Mouse (Mus musculus) ES-CJ7 (cell line): Measurements from ENCODE around the gene Lpin2.

Source experiments
- DNase-seq: peaks from one replicate; pipeline ENCODE4 v3.0.0; 2011; ENCODE audit warnings: low read depth, low spot score

Gene Lpin2

DNA sequence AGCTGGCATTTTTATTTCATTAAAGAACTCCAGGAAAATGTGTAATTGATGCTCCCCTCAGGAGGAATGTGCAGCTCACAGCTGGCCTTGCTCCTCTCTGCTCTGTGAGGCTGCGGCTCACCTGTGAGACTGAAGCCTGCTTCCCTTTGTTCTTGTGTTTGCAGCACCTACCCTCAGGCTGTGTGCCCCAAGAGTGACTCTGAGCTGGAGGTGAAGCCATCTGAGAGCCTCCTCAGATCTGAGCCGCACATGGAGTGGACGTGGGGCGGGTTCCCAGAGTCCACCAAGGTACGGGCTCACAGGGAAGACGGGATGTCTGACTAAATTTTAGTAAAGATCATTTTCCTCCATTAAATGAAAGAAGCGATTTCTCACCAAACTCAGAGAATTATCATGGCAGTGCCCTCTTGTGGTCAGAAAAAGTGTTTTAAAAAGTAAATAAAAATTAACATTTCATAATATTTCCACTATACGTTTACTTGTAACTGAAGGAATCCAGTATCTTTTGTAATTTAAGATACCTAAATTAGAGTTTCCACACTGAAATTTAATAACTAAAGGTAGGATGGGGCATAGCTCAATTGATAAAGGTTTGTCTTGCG lies 47.8 kb downstream of the Lpin2 start:
- no peak for DNase-seq

GRCm38 (mm10) chr17:71231998-71232397 lies 49.6 kb downstream of the Lpin2 start:
- no peak for DNase-seq

- no peak for DNase-seq
Measured at GRCm38 (mm10) chr17:71233210-71233609, 50.9 kb downstream of the Lpin2 start.

DNA sequence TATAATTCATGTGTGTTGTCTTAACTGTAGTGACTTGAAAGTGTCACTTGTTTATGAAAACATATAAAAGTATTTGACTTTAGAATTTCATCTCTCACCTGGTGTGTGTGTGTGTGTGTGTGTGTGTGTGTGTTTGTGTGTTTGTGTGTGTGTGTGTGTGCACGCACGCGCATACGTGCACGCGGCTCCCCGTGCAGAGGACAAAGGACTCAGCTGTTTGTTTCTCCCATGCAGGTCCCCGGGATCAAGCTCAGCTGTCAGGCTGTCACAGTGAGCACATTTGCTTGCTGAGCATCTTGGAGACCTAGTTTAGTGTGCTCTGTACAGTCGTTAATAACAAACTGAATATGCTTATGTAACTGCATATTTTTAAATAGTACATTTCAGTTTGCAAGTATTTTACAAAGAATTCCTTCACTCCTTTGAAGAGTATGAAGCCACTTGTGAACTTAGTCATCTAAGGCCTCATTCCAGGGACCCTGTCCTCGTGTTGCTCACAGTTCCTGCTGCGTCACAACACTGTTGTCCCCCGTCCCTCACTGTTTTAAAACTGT lies 51.8 kb downstream of the Lpin2 start:
- DNase-seq = no peak

- DNase-seq = no peak
Measured at GRCm38 (mm10) chr17:71235229-71235958, 53.0 kb downstream of the Lpin2 start.

GRCm38 (mm10) chr17:71238494-71238893 lies 56.1 kb downstream of the Lpin2 start:
- DNase-seq = no peak

DNA sequence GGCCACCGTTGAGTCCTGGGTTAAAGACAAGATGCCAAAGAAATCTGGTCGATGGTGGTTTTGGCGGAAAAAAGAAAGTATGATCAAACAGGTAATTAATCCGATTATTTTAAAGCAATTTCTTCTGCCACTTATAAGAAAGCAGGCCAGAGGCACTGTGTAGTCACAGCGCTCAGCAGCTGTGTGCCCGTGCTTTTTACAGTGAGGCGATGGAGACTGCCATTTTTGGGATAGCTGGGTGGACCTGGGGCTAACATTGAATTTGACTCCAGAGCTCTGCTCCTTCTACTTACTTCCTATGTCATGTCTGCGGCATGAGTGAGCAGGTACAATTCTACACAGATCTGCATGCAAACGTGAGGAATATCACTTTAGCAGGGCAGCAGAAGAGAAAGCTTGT lies 58.5 kb downstream of the Lpin2 start:
- no peak for DNase-seq

DNA sequence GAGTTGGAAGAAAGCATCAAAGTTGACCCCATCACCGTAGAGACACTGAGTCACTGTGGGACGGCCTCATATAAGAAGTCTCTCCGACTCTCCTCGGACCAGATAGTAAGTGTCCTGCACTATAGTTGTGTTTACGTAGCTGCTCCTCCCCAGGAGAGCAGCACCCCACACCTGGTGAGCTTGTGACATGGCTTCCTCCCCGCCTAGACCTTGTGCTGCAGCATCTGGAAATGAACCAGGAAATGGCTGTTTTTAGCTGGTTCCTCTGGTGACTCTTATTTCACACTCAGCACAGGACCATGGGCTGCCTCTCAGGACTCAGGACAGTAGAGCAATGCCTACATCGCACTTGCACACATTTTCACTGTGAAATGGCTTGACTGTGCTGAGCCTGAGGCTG lies 60.3 kb downstream of the Lpin2 start:
- no peak for DNase-seq

DNA sequence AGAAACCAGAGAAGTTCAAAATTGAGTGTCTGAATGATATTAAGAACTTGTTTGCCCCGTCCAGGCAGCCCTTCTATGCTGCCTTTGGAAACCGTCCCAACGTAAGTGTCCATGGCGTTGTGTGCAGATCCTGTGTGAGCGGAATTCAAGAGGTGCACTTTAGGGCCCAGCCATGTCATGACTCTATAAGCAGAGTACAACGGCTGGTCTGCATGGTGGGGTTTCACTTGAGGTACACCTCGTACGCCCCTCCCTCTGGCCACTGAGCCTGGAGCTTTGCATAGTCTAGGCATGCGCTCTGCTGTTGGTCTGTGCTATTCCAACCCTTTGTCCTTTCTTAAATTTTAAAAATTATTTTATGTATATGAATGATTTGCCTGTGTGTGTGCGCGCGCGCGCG lies 62.8 kb downstream of the Lpin2 start:
- DNase-seq = no peak

- no peak for DNase-seq
Measured at GRCm38 (mm10) chr17:71246022-71246421, 63.7 kb downstream of the Lpin2 start.

DNA sequence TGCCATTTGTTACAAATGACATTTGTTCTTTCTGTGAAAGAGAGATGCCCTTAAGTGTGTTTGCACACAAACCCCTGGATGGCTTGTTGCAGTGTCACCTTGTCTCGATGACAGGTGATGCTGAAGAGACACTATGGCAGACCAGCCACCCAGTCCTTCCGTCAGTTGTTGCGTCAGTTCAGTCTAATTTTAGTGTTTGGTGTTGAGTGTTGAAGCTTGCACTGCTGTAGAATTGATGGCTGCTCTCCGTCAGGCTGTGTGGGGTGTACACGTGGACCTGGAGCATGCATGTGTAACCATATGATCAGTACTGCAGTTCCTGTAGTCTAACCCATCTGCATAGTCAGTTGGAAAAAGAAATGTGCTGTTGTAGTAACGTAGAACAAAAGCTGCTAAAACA lies 66.6 kb downstream of the Lpin2 start:
- DNase-seq = no peak

DNA sequence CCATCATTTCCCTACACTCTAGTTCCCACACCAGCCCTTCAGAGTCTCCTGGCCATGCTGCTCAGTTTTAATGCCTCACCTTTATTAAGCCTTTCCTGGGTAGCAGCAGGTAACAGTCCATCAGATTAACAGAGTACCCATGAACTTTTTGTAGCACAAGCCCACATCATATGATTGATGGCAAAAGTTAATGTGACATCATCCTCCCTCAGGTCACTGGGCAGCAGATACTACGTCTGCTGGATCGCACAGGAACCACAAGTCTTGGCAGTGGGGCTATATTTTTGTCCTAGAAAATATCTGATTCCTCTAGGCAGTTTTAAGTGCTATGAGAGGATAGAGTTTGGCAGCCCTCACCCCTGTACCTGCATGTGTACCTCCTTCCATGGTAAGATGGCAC lies 67.7 kb downstream of the Lpin2 start:
- no peak for DNase-seq

- no peak for DNase-seq
Measured at GRCm38 (mm10) chr17:71250819-71251600, 68.7 kb downstream of the Lpin2 start.

DNA sequence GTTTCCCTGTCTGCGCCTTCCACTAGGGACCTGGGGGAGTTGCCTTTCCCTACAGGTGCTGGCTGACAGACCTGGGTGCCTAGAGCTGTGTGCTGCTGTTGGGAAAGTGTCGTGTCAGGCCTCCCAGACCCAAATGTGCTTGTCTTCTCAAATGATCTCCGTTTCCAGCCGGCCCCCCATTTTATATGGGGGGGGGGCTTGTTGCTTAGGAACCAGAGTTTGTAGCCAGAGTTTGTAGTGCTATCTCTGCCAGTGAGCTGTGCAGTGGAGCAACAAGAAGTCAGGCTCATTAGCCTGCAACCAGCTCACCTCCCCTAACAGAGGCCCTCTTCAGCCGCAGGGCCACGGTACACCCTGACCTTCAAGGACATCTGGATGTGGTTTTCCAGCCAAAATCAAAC lies 69.2 kb downstream of the Lpin2 start:
- DNase-seq = no peak

- DNase-seq = no peak
Measured at GRCm38 (mm10) chr17:71252101-71252500, 69.7 kb downstream of the Lpin2 start.

DNA sequence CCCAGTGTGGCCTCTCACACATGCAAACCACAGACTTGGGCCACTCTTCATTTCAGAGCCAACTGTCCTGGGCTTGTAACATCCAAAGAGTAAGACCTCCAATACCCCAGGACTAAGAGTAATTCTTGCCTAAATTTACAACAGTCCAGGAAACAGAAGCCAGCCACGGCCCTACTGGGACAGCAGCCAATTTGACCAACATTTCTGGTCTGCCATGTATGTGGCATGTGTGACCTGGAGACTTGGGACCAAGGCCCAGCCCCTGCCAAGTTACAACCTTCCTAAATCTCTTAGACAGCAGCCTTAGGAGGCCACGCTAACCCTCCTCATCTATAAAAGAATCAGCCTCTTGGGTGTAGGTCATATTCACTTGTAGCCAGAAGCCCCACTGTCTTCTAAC lies 71.0 kb downstream of the Lpin2 start:
- DNase-seq = no peak

DNA sequence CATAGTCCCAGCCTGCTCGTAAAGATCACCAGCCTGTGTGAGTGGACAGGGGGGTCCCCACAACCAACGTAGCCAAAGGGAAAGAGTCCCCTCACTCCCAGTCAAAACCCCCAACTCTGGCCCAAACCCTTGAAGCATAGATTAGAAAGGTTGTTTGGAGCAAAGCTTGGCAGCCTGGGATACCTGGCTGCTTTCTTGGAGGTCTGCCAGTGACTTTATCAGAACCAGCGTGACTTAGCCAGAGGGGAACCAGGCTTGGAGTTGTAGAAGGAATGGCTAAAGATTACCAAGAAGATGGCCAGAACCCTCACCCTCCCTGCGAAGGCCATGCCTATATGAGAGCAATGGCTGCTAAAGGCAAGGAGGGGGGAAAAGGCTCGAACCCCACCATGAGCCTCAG lies 71.7 kb downstream of the Lpin2 start:
- DNase-seq = no peak

- DNase-seq = peak; percentile 16
Measured at GRCm38 (mm10) chr17:71254736-71255135, 72.4 kb downstream of the Lpin2 start.

DNA sequence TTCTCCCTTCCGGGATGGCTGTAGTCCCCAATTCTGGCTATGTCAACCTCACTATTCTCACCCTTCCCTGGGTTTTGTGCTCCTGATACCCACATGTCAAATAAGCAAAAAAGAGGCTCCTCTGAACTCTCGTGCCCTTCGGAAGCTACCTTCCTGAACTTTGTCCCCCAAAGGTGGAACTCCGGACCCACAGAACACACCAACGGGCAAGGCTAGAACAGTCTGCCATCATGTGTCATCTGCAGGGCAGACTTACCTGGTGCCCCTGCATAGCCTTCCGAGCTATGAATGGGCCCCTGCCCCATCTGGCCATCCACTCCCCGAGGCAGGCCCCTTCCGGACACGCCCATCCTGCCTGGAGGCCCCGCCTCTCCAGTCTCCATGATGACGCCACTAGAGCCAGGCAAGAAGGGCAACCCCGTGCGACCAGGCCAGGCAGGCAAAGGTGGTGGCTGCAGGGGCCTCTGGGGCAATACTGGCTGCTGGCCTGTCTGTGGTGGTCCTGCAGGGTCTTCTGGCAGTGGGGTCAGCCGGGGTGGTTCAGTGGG lies 73.8 kb downstream of the Lpin2 start:
- no peak for DNase-seq

DNA sequence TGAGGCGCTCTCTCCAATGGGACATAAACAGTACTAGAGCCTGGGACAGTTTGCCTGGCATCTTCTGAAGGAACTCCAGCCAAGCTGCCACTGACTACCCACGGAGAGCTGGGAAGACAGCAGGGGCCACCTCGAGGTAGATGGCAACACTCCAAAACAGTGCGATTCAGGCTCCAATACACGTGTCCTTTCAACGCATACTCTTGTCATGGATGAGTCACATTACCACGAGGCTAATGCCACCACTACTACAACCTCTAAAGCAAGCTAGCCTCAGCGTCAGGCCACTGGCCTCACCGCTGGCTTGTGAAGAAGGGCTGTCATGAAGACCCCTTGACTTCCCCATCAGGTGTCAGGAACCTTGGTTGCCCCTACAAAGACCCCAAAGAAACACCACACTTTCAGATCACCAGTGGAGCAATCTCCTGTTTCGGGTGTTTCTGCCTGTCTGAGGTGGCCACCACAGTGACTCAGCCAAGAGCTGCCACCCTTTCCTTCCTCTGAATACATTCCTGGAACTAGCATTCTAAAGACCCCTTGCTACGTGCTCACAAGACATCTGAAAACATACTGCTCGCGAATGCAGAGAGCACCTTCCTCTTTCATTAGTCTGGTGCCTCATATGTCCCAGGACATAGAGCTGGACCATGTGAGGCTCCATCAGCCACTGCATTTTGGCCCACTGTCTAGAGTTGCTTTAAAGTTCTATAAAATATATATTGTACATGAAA lies 74.6 kb downstream of the Lpin2 start:
- no peak for DNase-seq

- no peak for DNase-seq
Measured at GRCm38 (mm10) chr17:71259727-71260126, 77.4 kb downstream of the Lpin2 start.

GRCm38 (mm10) chr17:71260658-71261057 lies 78.3 kb downstream of the Lpin2 start:
- peak; percentile 34 for DNase-seq
